In genomic region chr2:59731831-59732230, GRCm38 (mm10) we compare ENCODE assay signal across 35 mouse cellular contexts.
"Had no signal": no experiment of that assay in that cellular context is flagged by ENCODE, and none has a peak within 500 bp of the region (broad histone marks: within the 10 kb centered on the region; RNA-seq: fewer than 3 reads in every experiment).

No protein-coding gene starts in this region.

- H3K27ac ChIP-seq: heart, embryonic 10.5 days; heart, embryonic 13.5 days; heart, embryonic 15.5 days; hindbrain, embryonic 10.5 days; hindbrain, embryonic 12.5 days; hindbrain, embryonic 13.5 days; hindbrain, embryonic 14.5 days; hindbrain, embryonic 15.5 days; hindbrain, postnatal 0 days; intestine, embryonic 15.5 days; kidney, embryonic 15.5 days; kidney, postnatal 0 days; layer of hippocampus, adult 2 months; left cerebral cortex, adult 2 months had no signal

- H3K4me2 ChIP-seq: heart, embryonic 11.5 days; heart, embryonic 12.5 days; heart, embryonic 13.5 days; heart, embryonic 15.5 days; hindbrain, embryonic 12.5 days; hindbrain, embryonic 13.5 days; hindbrain, embryonic 14.5 days; hindbrain, embryonic 15.5 days; intestine, embryonic 15.5 days; kidney, embryonic 15.5 days had no signal

- H3K36me3 ChIP-seq: hindbrain, embryonic 12.5 days; hindbrain, embryonic 13.5 days; hindbrain, embryonic 15.5 days; intestine, embryonic 15.5 days had no signal

- H3K4me3 ChIP-seq: heart, embryonic 10.5 days; heart, embryonic 12.5 days; heart, embryonic 13.5 days; heart, embryonic 15.5 days; hindbrain, embryonic 10.5 days; hindbrain, embryonic 12.5 days; hindbrain, embryonic 13.5 days; hindbrain, embryonic 15.5 days; intestine, embryonic 15.5 days; kidney, embryonic 15.5 days; layer of hippocampus, adult 2 months; left cerebral cortex, adult 2 months had no signal

- DNase-seq: heart, postnatal 10 days; heart, postnatal 14 days; heart, postnatal 36 days; heart, postnatal 4 days; kidney, adult 11 months; kidney, adult 18-20 months; kidney, adult 2 months; kidney, adult 8-10 months; kidney, adult 9 months; kidney, postnatal 10 days; kidney, postnatal 25 days; kidney, postnatal 36 days; kidney, postnatal 4 days; layer of hippocampus, adult 9-11 months; layer of hippocampus, postnatal 36 days had no signal

- H3K9me3 ChIP-seq: heart, embryonic 10.5 days; heart, embryonic 12.5 days; heart, embryonic 15.5 days; hindbrain, embryonic 10.5 days; hindbrain, embryonic 12.5 days; hindbrain, embryonic 13.5 days; hindbrain, embryonic 15.5 days; intestine, embryonic 15.5 days; kidney, embryonic 15.5 days had no signal

- H3K9ac ChIP-seq: heart, embryonic 12.5 days; heart, embryonic 13.5 days; heart, embryonic 15.5 days; hindbrain, embryonic 12.5 days; hindbrain, embryonic 13.5 days; hindbrain, embryonic 14.5 days; hindbrain, embryonic 15.5 days; intestine, embryonic 15.5 days; kidney, embryonic 15.5 days had no signal

- H3K27me3 ChIP-seq: heart, embryonic 12.5 days; heart, embryonic 13.5 days; heart, embryonic 15.5 days; hindbrain, embryonic 12.5 days; hindbrain, embryonic 13.5 days; hindbrain, embryonic 15.5 days; intestine, embryonic 15.5 days; kidney, embryonic 15.5 days had no signal

- ATAC-seq: hindbrain, embryonic 16.5 days; hindbrain, postnatal 0 days; inflammation-experienced regulatory T-cells, adult 6 months; intestine, embryonic 15.5 days; intestine, embryonic 16.5 days; intestine, postnatal 0 days had no signal
